Mouse (Mus musculus) macrophage (primary cell): ENCODE data around the gene Manbal. TPM values are rescaled to one million over a fixed set of nuclear protein-coding genes. Genes with fewer than 3 reads are reported as not detected.
A peak's percentile ranks its signal among the peaks of the same experiment; 100 is the strongest.

Source experiments
- H3K27ac ChIP-seq: fragments of 350-480 bp; formaldehyde crosslinking; 2 replicates; pipeline ENCODE4 v1.9.0; 2021
- H3K36me3 ChIP-seq: fragments of 350-480 bp; formaldehyde crosslinking; 2 replicates; pipeline ENCODE4 v1.9.0; 2021; ENCODE audit errors: inconsistent target
- H3K4me3 ChIP-seq: fragments of 350-480 bp; formaldehyde crosslinking; 2 replicates; pipeline ENCODE4 v1.9.0; 2021; ENCODE audit errors: inconsistent target
- H3K79me2 ChIP-seq: fragments of 350-480 bp; formaldehyde crosslinking; 2 replicates; pipeline ENCODE4 v1.9.0; 2021; ENCODE audit errors: inconsistent target
- WGBS: methylation state at CpG from one replicate; pipeline ENCODE4 v1.1.7; 2026; ENCODE audit warnings: inconsistent platforms; ENCODE audit not compliant: missing documents; 5-methylcytosine and 5-hydroxymethylcytosine counted together
- polyA plus RNA-seq: library from polyadenylated mRNA; stranded (reverse); fragments of 250-400 nt; gene quantifications from 3 replicates; pipeline ENCODE4 v1.2.4, GENCODE M21; 2018; ENCODE audit warnings: inconsistent platforms

The Manbal gene
- polyA plus RNA-seq, 1 experiment from 2014 or later, result 36.1 TPM

- Histone ChIP-seq H3K79me2 (no peaks in the 10 kb centered on the region), H3K36me3 (no peaks in the 10 kb centered on the region), H3K4me3 (no peak within 1 kb of the TSS), H3K27ac (no peak within 1 kb of the TSS)
- whole genome bisulfite sequencing, result 87% methylated on average over 26 of the region's 26 CpGs
Measured at GRCm38 (mm10) chr2:157347361-157348159, 19.8 kb upstream of the Manbal start, which contains the start of gene Ghrh. TSS of gene Ghrh (minus strand) at chr2:157347506.

DNA sequence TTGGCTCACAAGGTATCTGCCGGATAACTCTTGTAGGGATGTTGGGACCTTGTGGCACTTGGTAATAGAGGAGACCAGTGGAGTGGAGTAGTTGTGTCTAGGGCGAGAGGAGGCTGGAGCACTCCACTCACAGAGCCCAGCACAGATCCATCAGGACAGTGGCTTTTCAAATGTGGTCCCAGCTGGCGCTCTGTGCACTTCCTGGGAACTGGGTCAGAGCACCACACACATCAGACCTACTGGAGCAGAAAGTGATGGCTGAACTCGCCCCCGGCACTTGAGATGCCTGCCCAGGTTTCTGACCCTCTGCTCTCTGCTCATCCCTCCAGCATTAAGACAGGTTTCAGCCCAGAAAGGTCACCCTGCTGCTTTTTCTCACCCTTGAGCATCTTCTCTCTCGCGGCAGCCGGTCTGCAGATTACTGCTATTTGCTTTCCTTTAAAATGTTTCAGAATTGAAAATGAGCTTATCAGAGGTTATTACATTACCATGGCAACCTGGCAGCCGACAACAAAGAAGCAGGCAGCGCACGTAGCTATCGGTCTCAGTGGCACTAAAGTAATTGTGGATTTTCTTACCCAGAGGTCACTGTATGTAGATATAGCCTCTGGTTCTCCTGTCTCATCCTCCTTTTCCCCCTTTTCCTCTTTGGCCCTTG, 18.1 kb upstream of the Manbal start:
- no peak overlapping the region for H3K27ac ChIP-seq
- H3K4me3 ChIP-seq, result no peak overlapping the region
- WGBS, result 87% methylated on average over 12 of the region's 12 CpGs
- H3K36me3 ChIP-seq, result no peaks in the 10 kb centered on the region
- no peaks in the 10 kb centered on the region for H3K79me2 ChIP-seq

- H3K27ac ChIP-seq, result no peak overlapping the region
Measured at GRCm38 (mm10) chr2:157353183-157353582, 14.2 kb upstream of the Manbal start.

GRCm38 (mm10) chr2:157354106-157354505, 13.3 kb upstream of the Manbal start:
- H3K4me3 ChIP-seq, result no peak overlapping the region
- WGBS, result 91% methylated on average over 3 of the region's 3 CpGs
- no peak overlapping the region for H3K27ac ChIP-seq
- no peaks in the 10 kb centered on the region for H3K79me2 ChIP-seq
- H3K36me3 ChIP-seq, result no peaks in the 10 kb centered on the region

More at GRCm38 (mm10) chr2:157353183-157353582, 14.2 kb upstream of the Manbal start:
- Histone ChIP-seq H3K79me2 (no peaks in the 10 kb centered on the region), H3K36me3 (no peaks in the 10 kb centered on the region), H3K4me3 (no peak overlapping the region)
- 91% methylated on average over 4 of the region's 4 CpGs for WGBS

DNA sequence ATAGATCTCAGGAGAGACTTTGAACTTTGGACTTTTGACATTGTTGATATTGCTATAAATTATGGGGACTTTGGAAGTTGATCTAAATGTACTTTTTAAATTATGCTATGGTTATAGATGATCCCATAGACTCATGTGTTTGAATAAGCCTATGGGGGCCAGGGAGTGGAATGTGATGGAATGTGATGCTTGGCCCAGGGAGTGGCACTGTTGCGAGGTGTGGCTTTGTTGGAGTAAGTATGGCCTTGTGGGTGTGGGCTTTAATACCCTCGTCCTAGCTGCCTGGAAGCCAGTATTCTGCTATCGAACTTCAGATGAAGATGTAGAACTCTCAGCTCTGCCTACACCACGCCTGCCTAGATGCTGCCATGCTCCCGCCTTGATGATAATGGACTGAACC, 7.4 kb upstream of the Manbal start:
- 88% methylated on average over 4 of the region's 5 CpGs for WGBS
- Histone ChIP-seq H3K27ac (no peak overlapping the region), H3K4me3 (no peak overlapping the region), H3K79me2 (no peaks in the 10 kb centered on the region), H3K36me3 (no peaks in the 10 kb centered on the region)

- H3K36me3 ChIP-seq, result no peaks in the 10 kb centered on the region
- no peak overlapping the region for H3K27ac ChIP-seq
- 78% methylated on average over 3 of the region's 3 CpGs for WGBS
Measured at GRCm38 (mm10) chr2:157363031-157363430, 4.4 kb upstream of the Manbal start.

DNA sequence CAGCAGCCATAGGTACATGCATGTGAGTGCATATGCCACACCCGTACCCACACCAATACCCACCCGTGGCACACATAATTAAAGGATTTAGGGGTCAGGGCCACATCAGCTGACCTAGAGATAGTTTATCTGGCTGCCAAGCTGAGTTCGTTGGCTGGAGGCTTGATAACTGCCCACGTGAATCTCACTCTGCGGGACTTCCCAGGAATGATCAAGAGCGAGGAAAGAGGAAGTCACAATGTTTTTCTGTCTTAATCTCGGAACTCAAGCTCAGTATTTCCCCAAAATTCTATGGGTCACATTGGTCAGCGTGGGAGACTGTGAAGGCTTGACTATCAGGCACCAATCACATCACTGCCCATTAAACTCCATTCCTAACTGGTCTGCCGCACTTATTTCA, 632 bp upstream of the Manbal start:
- WGBS, result 34% methylated on average over 9 of the region's 9 CpGs
- H3K27ac ChIP-seq, result peak overlapping the region; percentile 91
- no peaks in the 10 kb centered on the region for H3K36me3 ChIP-seq
- peak overlapping the region; percentile 90; the same call in 1 of the 2 replicates for H3K4me3 ChIP-seq
- peaks cover 41% of the 10 kb centered on the region for H3K79me2 ChIP-seq

More at GRCm38 (mm10) chr2:157363031-157363430, 4.4 kb upstream of the Manbal start:
- Histone ChIP-seq H3K4me3 (no peak overlapping the region), H3K79me2 (peaks cover 4% of the 10 kb centered on the region)

GRCm38 (mm10) chr2:157367991-157368390, 597 bp downstream of the Manbal start:
- peaks cover 54% of the 10 kb centered on the region for H3K79me2 ChIP-seq
- no peaks in the 10 kb centered on the region for H3K36me3 ChIP-seq
- 2% methylated on average over 13 of the region's 13 CpGs for WGBS
- H3K27ac ChIP-seq, result peak overlapping the region; percentile 91
- H3K4me3 ChIP-seq, result peak overlapping the region; percentile 90

DNA sequence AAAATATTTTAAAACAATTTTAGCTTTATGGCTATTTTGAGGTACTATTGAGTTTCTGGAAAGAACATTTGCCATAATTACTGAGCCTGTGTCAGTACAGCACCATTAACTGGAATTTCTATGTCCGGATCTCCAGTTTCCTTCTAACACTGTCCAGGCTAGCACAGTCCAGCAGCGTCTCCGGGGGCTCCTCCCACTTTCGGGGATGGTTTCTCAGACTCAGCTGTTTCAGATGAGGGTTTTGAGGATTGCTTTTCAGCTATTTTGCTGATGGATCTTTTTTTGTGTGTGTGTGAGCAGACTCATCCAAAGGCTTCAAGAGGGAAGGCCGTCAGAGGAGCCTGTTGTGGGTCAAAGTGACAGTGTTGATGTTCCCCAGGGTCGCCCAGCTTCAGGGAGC, 4.3 kb downstream of the Manbal start:
- 85% methylated on average over 6 of the region's 6 CpGs for WGBS
- peaks cover 89% of the 10 kb centered on the region for H3K79me2 ChIP-seq
- H3K27ac ChIP-seq, result no peak overlapping the region
- no peak overlapping the region for H3K4me3 ChIP-seq
- H3K36me3 ChIP-seq, result peaks cover 6% of the 10 kb centered on the region; the same call in 1 of the 2 replicates

DNA sequence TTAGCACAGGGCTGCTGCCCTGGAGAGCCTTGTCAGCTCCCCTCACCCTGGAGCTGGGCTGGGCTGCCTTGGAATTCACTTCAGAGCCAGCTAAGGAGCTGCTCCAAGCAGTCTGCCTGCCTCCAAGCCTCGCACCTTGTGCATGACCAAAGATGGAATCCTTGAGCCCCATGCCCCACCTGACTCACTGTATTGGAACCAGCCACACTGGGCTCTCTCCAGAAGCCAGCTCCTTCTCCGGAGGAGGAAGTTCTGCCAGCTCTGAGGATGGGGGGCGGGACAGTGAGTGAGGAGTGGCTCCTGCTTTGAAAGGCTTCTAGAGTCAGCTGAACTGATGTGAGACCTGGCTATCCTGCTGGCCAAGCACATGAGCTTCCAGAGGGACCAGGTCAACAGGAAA, 6.3 kb downstream of the Manbal start:
- Histone ChIP-seq H3K4me3 (no peak overlapping the region), H3K36me3 (peaks cover 6% of the 10 kb centered on the region; the same call in 1 of the 2 replicates), H3K79me2 (peaks cover 98% of the 10 kb centered on the region), H3K27ac (no peak overlapping the region)
- WGBS, result 90% methylated on average over 3 of the region's 3 CpGs

DNA sequence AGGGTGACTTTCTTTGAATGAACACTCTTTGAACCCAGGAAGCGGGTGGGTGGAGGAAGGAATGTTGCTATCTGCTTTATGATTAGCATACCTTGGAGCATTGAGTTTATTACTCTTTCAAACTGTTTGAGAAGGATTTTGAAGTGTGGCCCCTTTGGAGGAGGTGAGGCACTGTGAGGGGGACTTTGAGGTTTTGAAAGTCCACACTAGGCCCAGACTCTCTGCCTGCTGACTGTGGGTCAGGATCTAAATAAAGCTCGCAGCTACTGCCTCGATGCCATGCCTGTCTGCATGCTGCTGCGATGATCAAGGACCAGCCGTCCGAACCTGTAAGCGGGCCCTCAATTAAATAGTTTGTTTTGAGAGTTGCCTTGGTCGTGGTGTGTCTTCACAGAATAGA, 7.7 kb downstream of the Manbal start:
- 93% methylated on average over 7 of the region's 8 CpGs for WGBS
- Histone ChIP-seq H3K4me3 (no peak overlapping the region), H3K27ac (no peak overlapping the region), H3K79me2 (peaks cover 93% of the 10 kb centered on the region), H3K36me3 (peaks cover 17% of the 10 kb centered on the region; the same call in 1 of the 2 replicates)

- no peak overlapping the region for H3K4me3 ChIP-seq
- H3K36me3 ChIP-seq, result peaks cover 25% of the 10 kb centered on the region; the same call in 1 of the 2 replicates
- peaks cover 87% of the 10 kb centered on the region for H3K79me2 ChIP-seq
- WGBS, result 87% methylated on average over 14 of the region's 14 CpGs
- no peak overlapping the region for H3K27ac ChIP-seq
Measured at GRCm38 (mm10) chr2:157375794-157376757, 8.7 kb downstream of the Manbal start.

DNA sequence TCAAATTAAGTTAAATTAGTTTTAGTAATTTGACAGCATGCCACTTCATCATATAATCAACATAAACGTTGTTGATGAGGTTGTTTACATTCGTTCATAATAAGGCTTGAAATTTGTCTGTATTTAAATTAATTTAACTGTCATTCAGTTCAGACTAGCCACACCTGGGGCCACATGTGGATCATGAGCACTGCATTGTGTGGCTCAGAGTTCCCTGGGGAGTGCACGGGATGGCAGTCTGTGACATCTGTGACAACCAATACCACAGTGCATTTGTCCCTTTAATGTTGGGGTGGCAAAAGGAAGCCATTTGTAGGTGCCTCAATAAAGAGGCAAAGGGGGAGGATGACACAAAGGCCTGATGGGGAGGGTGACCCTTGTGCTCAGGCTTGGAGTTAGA, 9.6 kb downstream of the Manbal start:
- H3K36me3 ChIP-seq, result peaks cover 33% of the 10 kb centered on the region
- no peak overlapping the region for H3K4me3 ChIP-seq
- H3K79me2 ChIP-seq, result peaks cover 87% of the 10 kb centered on the region

DNA sequence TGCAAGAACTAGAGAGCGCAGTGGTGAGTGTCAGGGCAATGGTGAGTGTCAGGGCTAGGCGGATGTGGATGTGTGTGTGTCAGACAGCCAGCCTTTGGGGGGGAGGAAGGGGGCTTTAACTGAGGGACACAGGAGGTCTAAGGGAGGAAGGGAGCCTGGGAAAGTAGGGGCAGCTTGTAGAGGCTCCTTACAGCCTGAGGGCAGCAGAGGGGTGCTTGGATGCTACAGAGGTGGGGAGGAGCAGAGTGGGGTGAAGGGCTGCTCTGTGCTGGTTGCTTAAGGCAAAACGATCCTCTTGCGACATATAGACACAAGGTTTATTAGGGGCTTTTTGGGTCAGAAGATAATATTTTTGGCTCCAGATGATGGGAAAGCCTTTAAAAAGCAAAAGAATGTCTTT, 17.4 kb downstream of the Manbal start:
- Histone ChIP-seq H3K79me2 (peaks cover 76% of the 10 kb centered on the region; the same call in 1 of the 2 replicates), H3K36me3 (peaks cover 42% of the 10 kb centered on the region), H3K4me3 (no peak overlapping the region), H3K27ac (no peak overlapping the region)
- 87% methylated on average over 4 of the region's 4 CpGs for WGBS

More for the DNA sequence above, 9.6 kb downstream of the Manbal start:
- WGBS, result 81% methylated on average over 3 of the region's 3 CpGs
- H3K27ac ChIP-seq, result no peak overlapping the region
